Mouse (Mus musculus): Measurements from ENCODE around the gene Atp6v1f.

GRCm38 (mm10) chr6:29432156-29432555, 35.4 kb upstream of the Atp6v1f start:
- TF ChIP-seq CTCF (IDR thresholded peaks at IDR 0.05; ENCODE audit: low read depth, low read length) (no peak), POLR2A (IDR thresholded peaks at IDR 0.05; ENCODE audit: extremely low read depth, insufficient read depth, low read length) (no peak)

Data from liver, adult 2 months (tissue).